Mouse (Mus musculus): ENCODE data around the gene Arid5b.
"Not testable (repeated sequence)": the region's sequence is repeated elsewhere in the genome, so short reads cannot be mapped to it uniquely, and the experiment has no call there.

Gene Arid5b

GRCm38 (mm10) chr10:68123446-68123845 lies 155.1 kb downstream of the Arid5b start:
- DNase-seq (ENCODE audit: extremely low read depth, insufficient read length, low spot score) = no peak

GRCm38 (mm10) chr10:68121960-68122359 lies 156.6 kb downstream of the Arid5b start:
- DNase-seq (ENCODE audit: extremely low read depth, insufficient read length, low spot score) = no peak

- DNase-seq (ENCODE audit: extremely low read depth, insufficient read length, low spot score) = no peak
Observed at GRCm38 (mm10) chr10:68121251-68121650, 157.3 kb downstream of the Arid5b start.

- DNase-seq (ENCODE audit: extremely low read depth, insufficient read length, low spot score) = no peak
Observed at GRCm38 (mm10) chr10:68120011-68120410, 158.5 kb downstream of the Arid5b start.

- DNase-seq (ENCODE audit: extremely low read depth, insufficient read length, low spot score) = no peak
Observed at GRCm38 (mm10) chr10:68119285-68119684, 159.3 kb downstream of the Arid5b start.

- no peak for DNase-seq (ENCODE audit: extremely low read depth, insufficient read length, low spot score)
Observed at GRCm38 (mm10) chr10:68114955-68115354, 163.6 kb downstream of the Arid5b start.

GRCm38 (mm10) chr10:68113645-68114044 lies 164.9 kb downstream of the Arid5b start:
- DNase-seq (ENCODE audit: extremely low read depth, insufficient read length, low spot score) = no peak

GRCm38 (mm10) chr10:68112983-68113382 lies 165.6 kb downstream of the Arid5b start:
- no peak for DNase-seq (ENCODE audit: extremely low read depth, insufficient read length, low spot score)

GRCm38 (mm10) chr10:68110607-68111006 lies 167.9 kb downstream of the Arid5b start:
- DNase-seq (ENCODE audit: extremely low read depth, insufficient read length, low spot score) = no peak

GRCm38 (mm10) chr10:68110182-68110581 lies 168.4 kb downstream of the Arid5b start:
- no peak for DNase-seq (ENCODE audit: extremely low read depth, insufficient read length, low spot score)

GRCm38 (mm10) chr10:68109651-68110050 lies 168.9 kb downstream of the Arid5b start:
- no peak for DNase-seq (ENCODE audit: extremely low read depth, insufficient read length, low spot score)

GRCm38 (mm10) chr10:68107716-68108115 lies 170.8 kb downstream of the Arid5b start:
- DNase-seq (ENCODE audit: extremely low read depth, insufficient read length, low spot score) = no peak

- DNase-seq (ENCODE audit: extremely low read depth, insufficient read length, low spot score) = no peak
Observed at GRCm38 (mm10) chr10:68106351-68106950, 172.1 kb downstream of the Arid5b start.

- no peak for DNase-seq (ENCODE audit: extremely low read depth, insufficient read length, low spot score)
Observed at GRCm38 (mm10) chr10:68104881-68105781, 173.4 kb downstream of the Arid5b start.

GRCm38 (mm10) chr10:68104481-68104880 lies 174.1 kb downstream of the Arid5b start:
- DNase-seq (ENCODE audit: extremely low read depth, insufficient read length, low spot score) = no peak

- DNase-seq (ENCODE audit: extremely low read depth, insufficient read length, low spot score) = no peak
Observed at GRCm38 (mm10) chr10:68103988-68104387, 174.6 kb downstream of the Arid5b start.

- no peak for DNase-seq (ENCODE audit: extremely low read depth, insufficient read length, low spot score)
Observed at GRCm38 (mm10) chr10:68103078-68103855, 175.3 kb downstream of the Arid5b start.

- DNase-seq (ENCODE audit: extremely low read depth, insufficient read length, low spot score) = no peak
Observed at GRCm38 (mm10) chr10:68102566-68102965, 176.0 kb downstream of the Arid5b start.

- no peak for DNase-seq (ENCODE audit: extremely low read depth, insufficient read length, low spot score)
Observed at GRCm38 (mm10) chr10:68101251-68101650, 177.3 kb downstream of the Arid5b start.

- DNase-seq (ENCODE audit: extremely low read depth, insufficient read length, low spot score) = no peak
Observed at GRCm38 (mm10) chr10:68100506-68100905, 178.0 kb downstream of the Arid5b start.

- not testable (repeated sequence) for DNase-seq (ENCODE audit: extremely low read depth, insufficient read length, low spot score)
Observed at GRCm38 (mm10) chr10:68099801-68100200, 178.7 kb downstream of the Arid5b start.
